Comparison of ENCODE assay signal across 23 mouse cellular contexts in genomic region chr5:150918599-150918998, GRCm38 (mm10). TPM values are rescaled to one million over a fixed set of nuclear protein-coding genes. Genes with fewer than 3 reads are reported as not detected.
DNase-seq lines count a peak whose midpoint lies in the region; ATAC-seq and TF ChIP-seq lines count a peak whose summit lies in the region.
"Had no signal": no experiment of that assay in that cellular context is flagged by ENCODE, and none has a peak within 500 bp of the region (broad histone marks: within the 10 kb centered on the region; RNA-seq: fewer than 3 reads in every experiment).

No protein-coding gene starts in this region.

- DNase-seq in forebrain, embryonic 10.5 days (ENCODE audit: extremely low spot score, low spot score): no peak
- peak; percentile 40 for DNase-seq in liver, postnatal 0 days
- no peak for DNase-seq in liver
- DNase-seq in mesoderm, embryonic 11.5 days (ENCODE audit: low read depth, low spot score): peak; percentile 14
- peak; percentile 3 for DNase-seq in midbrain, postnatal 0 days (ENCODE audit: low spot score)
- DNase-seq in layer of hippocampus, adult 18-20 months (ENCODE audit: low spot score in 2 of 2): no peak
- no peak for DNase-seq in kidney, adult 18-20 months
- DNase-seq: adrenal gland, postnatal 36 days; B cell, adult 2 months; cerebellum, adult 18-20 months; cerebellum, postnatal 25 days; heart, postnatal 14 days; kidney, adult 9 months; kidney, postnatal 36 days; layer of hippocampus, adult 9-11 months; lung, postnatal 10 days; right cerebral cortex, adult 18-20 months; thymus, postnatal 14 days had no signal

- no peaks in the 10 kb centered on the region for H3K36me3 ChIP-seq in forebrain, embryonic 16.5 days (ENCODE audit: control insufficient read depth, insufficient read depth)
- no peaks in the 10 kb centered on the region for H3K36me3 ChIP-seq in forebrain, embryonic 10.5 days (replicated peaks)
- H3K36me3 ChIP-seq in liver, postnatal 0 days (replicated peaks; ENCODE audit: insufficient read depth, low read length): no peaks in the 10 kb centered on the region
- H3K36me3 ChIP-seq in midbrain, postnatal 0 days (ENCODE audit: insufficient read depth, low read length): no peaks in the 10 kb centered on the region
- H3K36me3 ChIP-seq: heart, embryonic 12.5 days had no signal

- TF ChIP-seq CTCF in liver, postnatal 0 days (IDR thresholded peaks at IDR 0.05; ENCODE audit: low read depth): no peak
- no peak for TF ChIP-seq CTCF in midbrain, postnatal 0 days (IDR thresholded peaks at IDR 0.05)

- TF ChIP-seq EP300 in liver, postnatal 0 days (IDR thresholded peaks at IDR 0.05; ENCODE audit: low read depth): no peak

- H3K4me1 ChIP-seq in forebrain, embryonic 16.5 days (replicated peaks; ENCODE audit: control insufficient read depth, insufficient read depth, low read length): peaks cover 3% of the 10 kb centered on the region; the same call in 1 of the 2 replicates
- peaks cover 4% of the 10 kb centered on the region; the same call in 1 of the 2 replicates for H3K4me1 ChIP-seq in forebrain, embryonic 10.5 days
- peaks cover 22% of the 10 kb centered on the region for H3K4me1 ChIP-seq in liver, postnatal 0 days (ENCODE audit: insufficient read depth)
- no peaks in the 10 kb centered on the region for H3K4me1 ChIP-seq in midbrain, postnatal 0 days (ENCODE audit: insufficient read depth, low read length)

- H3K27me3 ChIP-seq in forebrain, embryonic 16.5 days (replicated peaks; ENCODE audit: control insufficient read depth, insufficient read depth, low read length): no peaks in the 10 kb centered on the region
- no peaks in the 10 kb centered on the region for H3K27me3 ChIP-seq in forebrain, embryonic 10.5 days (ENCODE audit: poor library complexity, severe bottlenecking)
- H3K27me3 ChIP-seq in liver, postnatal 0 days (ENCODE audit: insufficient read depth, low read length): no peaks in the 10 kb centered on the region
- H3K27me3 ChIP-seq in midbrain, postnatal 0 days (ENCODE audit: insufficient read depth, low read length): no peaks in the 10 kb centered on the region
- H3K27me3 ChIP-seq: heart, embryonic 12.5 days had no signal

- no peak overlapping the region for H3K4me3 ChIP-seq in forebrain, embryonic 16.5 days (replicated peaks; ENCODE audit: low read length)
- no peak overlapping the region for H3K4me3 ChIP-seq in forebrain, embryonic 10.5 days
- no peak overlapping the region for H3K4me3 ChIP-seq in liver, postnatal 0 days (ENCODE audit: low read depth, low read length)
- H3K4me3 ChIP-seq in midbrain, postnatal 0 days (ENCODE audit: low read depth, low read length): no peak overlapping the region
- H3K4me3 ChIP-seq: heart, embryonic 12.5 days; myocyte had no signal

- ATAC-seq in forebrain, embryonic 16.5 days: 0 out of 2 replicates have a peak, but pooled peaks have one; percentile 12
- ATAC-seq in liver, postnatal 0 days: peak; percentile 77
- no peak for ATAC-seq in midbrain, postnatal 0 days (ENCODE audit: low FRiP score)
- ATAC-seq: inflammation-experienced regulatory T-cells, adult 6 months had no signal

- H3K9me3 ChIP-seq in forebrain, embryonic 16.5 days (ENCODE audit: control insufficient read depth, low read length): no peaks in the 10 kb centered on the region
- H3K9me3 ChIP-seq in forebrain, embryonic 10.5 days: no peaks in the 10 kb centered on the region
- H3K9me3 ChIP-seq in liver, postnatal 0 days (ENCODE audit: low read length): no peaks in the 10 kb centered on the region
- H3K9me3 ChIP-seq in midbrain, postnatal 0 days (ENCODE audit: low read length): no peaks in the 10 kb centered on the region
- H3K9me3 ChIP-seq: heart, embryonic 12.5 days had no signal

- H3K9ac ChIP-seq in forebrain, embryonic 16.5 days (replicated peaks; ENCODE audit: low read depth, low read length): no peak overlapping the region
- no peak overlapping the region for H3K9ac ChIP-seq in liver, postnatal 0 days (replicated peaks)
- no peak overlapping the region for H3K9ac ChIP-seq in midbrain, postnatal 0 days (replicated peaks; ENCODE audit: low read length, poor library complexity, severe bottlenecking)
- H3K9ac ChIP-seq: heart, embryonic 12.5 days had no signal

- H3K27ac ChIP-seq in forebrain, embryonic 16.5 days (ENCODE audit: low read length): no peak overlapping the region
- H3K27ac ChIP-seq in forebrain, embryonic 10.5 days: no peak overlapping the region
- H3K27ac ChIP-seq in liver, postnatal 0 days (ENCODE audit: low read depth): no peak overlapping the region
- H3K27ac ChIP-seq in midbrain, postnatal 0 days (ENCODE audit: low read depth, low read length): no peak overlapping the region

- 83% methylated on average over 13 of the region's 13 CpGs for WGBS in forebrain, embryonic 16.5 days
- WGBS in forebrain, embryonic 10.5 days: 91% methylated on average over 13 of the region's 13 CpGs
- WGBS in liver, postnatal 0 days (ENCODE audit: insufficient replicate concordance): 67% methylated on average over 13 of the region's 13 CpGs
- WGBS in midbrain, postnatal 0 days: 50% methylated on average over 13 of the region's 13 CpGs

- no peak overlapping the region for H3K4me2 ChIP-seq in forebrain, embryonic 16.5 days (ENCODE audit: low read length)
- no peak overlapping the region for H3K4me2 ChIP-seq in liver, postnatal 0 days (ENCODE audit: low read depth, low read length)
- no peak overlapping the region for H3K4me2 ChIP-seq in midbrain, postnatal 0 days (ENCODE audit: low read depth, low read length, poor library complexity, severe bottlenecking)
- H3K4me2 ChIP-seq: heart, embryonic 12.5 days had no signal

RNA-seq across cellular contexts. Expression of gene Kl, which starts 33.8 kb away (rescaled TPM):
- polyA plus RNA-seq in forebrain, embryonic 16.5 days (2015; fragmentation: Nextera tagmentation; extraction: Ambion mirVana): 0.28 and 0.48 TPM in 2 replicates
- polyA plus RNA-seq in forebrain, embryonic 10.5 days (2016; fragmentation: Nextera tagmentation; extraction: Ambion mirVana): 0.05 TPM in 1 of 2 replicates, not detected in the other
- polyA plus RNA-seq in liver, postnatal 0 days (2015; fragmentation: Nextera tagmentation; extraction: Ambion mirVana): 0.05 and 0.08 TPM in 2 replicates
- total RNA-seq in midbrain, postnatal 0 days (2014; rRNA removed): 2.2 and 2.3 TPM in 2 replicates
- 0.41 and 0.48 TPM in 2 replicates for polyA plus RNA-seq in midbrain, postnatal 0 days (2015; fragmentation: Nextera tagmentation; extraction: Ambion mirVana)
- total RNA-seq in layer of hippocampus, adult 18-20 months (2021): 10 to 100 TPM; 11.5 to 11.7 TPM
- total RNA-seq: megakaryocyte, adult 5-6 weeks had no signal
- polyA plus RNA-seq: inflammation-experienced regulatory T-cells, adult 6 months; myocyte had no signal

Comparison
In these comparisons a context has a peak if more than half of its experiments do, and no peak if none do; other contexts are left out.
1. DNase-seq: peak in liver, postnatal 0 days (single experiment), mesoderm, embryonic 11.5 days (single experiment) and midbrain, postnatal 0 days (single experiment); none in forebrain, embryonic 10.5 days (single experiment), liver (single experiment), layer of hippocampus, adult 18-20 months (0 of 2) and kidney, adult 18-20 months (single experiment).